Mouse (Mus musculus): ENCODE results near the gene Chrm3.

- no peak for TF ChIP-seq CTCF (IDR thresholded peaks at IDR 0.05; ENCODE audit: borderline replicate concordance, extremely low read depth, insufficient read depth, insufficient read length)
- no peak for TF ChIP-seq POLR2A (IDR thresholded peaks at IDR 0.05; ENCODE audit: borderline replicate concordance, extremely low read depth, insufficient read depth, insufficient read length, poor library complexity, severe bottlenecking)
Observed at GRCm38 (mm10) chr13:10332762-10333161, 27.9 kb downstream of the Chrm3 start.

All from brain, embryonic 14.5 days (tissue).